Mouse (Mus musculus) B cell, adult 2 months (primary cell): ENCODE data around the gene Tspan9.

Experiments
- DNase-seq, 2 experiments: peaks; one replicate each; pipeline ENCODE4 v3.0.0; 2022

Gene Tspan9

GRCm38 (mm10) chr6:127974000-127974399 is 169.4 kb downstream of the Tspan9 start:
- DNase-seq, result no peak

GRCm38 (mm10) chr6:127973553-127973952 is 169.8 kb downstream of the Tspan9 start:
- no peak for DNase-seq

GRCm38 (mm10) chr6:127971931-127972330 is 171.5 kb downstream of the Tspan9 start:
- DNase-seq, result no peak

GRCm38 (mm10) chr6:127970848-127971247 is 172.5 kb downstream of the Tspan9 start:
- DNase-seq, result no peak

- peak; percentile 38 to 42 for DNase-seq
Observed at GRCm38 (mm10) chr6:127970120-127970519, 173.3 kb downstream of the Tspan9 start.

DNA sequence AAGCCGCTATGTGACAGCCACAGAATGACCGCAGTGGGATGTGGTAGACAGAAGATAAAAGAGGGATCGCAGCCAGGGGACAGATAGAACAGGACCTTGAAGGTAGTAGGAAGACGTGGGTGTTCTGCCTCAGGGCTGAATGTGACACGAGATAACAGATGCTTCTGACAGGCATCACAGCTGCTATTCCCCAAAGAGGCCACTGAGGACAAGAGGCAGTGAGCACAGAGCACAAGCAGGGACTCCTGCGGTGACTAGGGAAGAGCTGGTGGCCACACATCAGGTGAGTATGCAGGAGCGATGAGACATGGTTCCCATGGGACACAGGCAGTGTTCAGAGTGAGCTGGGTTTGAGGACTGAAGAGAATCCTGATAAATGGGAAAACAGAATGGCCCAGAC is 173.7 kb downstream of the Tspan9 start:
- no peak for DNase-seq

- no peak for DNase-seq
Observed at GRCm38 (mm10) chr6:127965497-127965896, 177.9 kb downstream of the Tspan9 start.

DNA sequence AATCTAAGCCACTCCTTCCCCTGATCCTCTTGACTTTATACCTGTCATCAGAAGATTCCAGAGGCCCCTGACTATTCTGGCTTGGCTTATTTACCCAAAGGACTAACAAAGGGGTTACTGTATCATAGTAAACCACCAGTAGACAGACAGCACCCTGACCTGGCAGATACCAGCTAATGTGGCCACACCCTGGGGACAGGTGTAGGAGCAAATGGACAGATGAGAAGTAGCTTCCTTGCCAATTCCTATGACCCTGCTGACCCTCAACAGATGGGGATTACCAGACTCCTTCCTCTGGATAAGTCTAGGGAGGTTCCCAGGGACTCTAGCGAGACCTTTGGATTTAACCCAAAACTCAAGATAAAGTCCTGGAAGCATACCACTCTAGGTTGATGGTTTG is 183.2 kb downstream of the Tspan9 start:
- no peak for DNase-seq

DNA sequence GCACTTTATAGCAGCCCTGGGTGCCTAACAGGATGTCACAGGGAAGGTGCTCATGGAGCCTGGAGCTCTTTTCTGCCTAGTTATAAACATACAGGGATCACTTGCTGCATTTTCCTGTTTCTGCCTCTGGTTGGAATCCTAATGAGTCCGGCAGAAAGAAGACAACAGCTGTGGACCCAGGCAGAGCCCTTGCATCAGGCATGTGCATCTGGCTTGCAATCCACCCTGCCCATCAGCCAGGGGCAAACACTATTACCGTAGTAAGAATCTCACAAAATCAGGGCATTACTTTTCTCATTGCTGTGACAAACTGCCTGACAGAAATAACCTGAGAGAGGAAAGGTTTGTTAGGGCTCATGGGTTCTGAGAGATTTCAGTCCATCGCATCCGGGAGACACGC is 187.2 kb downstream of the Tspan9 start:
- DNase-seq, result no peak

DNA sequence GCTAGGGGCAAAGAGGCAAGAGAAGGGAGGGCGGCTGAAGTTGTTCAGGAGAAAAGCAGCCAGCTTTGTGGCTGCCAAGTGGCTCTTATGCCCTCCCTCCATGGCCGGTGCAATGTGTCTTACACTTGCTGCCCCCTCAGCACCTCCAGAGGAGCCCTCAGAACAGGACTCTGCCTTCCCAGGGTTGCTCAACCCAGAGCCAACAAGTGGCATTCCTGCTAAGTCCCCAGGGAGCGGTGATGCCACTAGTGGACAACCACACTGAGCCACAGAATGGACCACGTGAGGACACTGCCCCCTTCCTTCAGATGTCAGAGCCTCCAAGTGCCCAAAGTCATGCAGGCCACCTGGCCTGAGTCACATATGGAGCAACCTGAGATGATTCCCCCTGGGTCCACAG is 190.3 kb downstream of the Tspan9 start:
- DNase-seq, result no peak

GRCm38 (mm10) chr6:127949885-127950284 is 193.5 kb downstream of the Tspan9 start:
- DNase-seq, result no peak

GRCm38 (mm10) chr6:127948656-127949055 is 194.7 kb downstream of the Tspan9 start:
- DNase-seq, result no peak

- peak; percentile 48 to 49 for DNase-seq
Observed at GRCm38 (mm10) chr6:127945725-127946124, 197.7 kb downstream of the Tspan9 start.

DNA sequence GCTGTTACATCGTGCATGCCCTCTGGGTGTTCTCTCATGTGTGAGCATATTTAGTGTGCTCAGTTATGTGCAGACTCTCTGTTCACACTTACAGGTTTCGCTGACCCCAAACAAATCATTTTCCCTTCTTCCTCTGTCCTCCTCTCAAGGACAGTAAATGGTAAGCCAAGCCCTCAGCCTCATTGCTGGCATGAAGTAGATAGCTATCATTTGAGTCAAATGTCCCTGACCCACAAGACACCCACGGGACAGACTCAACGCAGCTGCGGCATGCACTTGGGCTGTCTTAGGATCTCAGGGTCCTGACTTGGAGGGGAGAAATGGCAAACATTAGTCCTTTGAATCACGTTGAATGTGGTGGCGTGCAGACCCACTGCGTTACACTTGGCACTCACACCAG is 201.0 kb downstream of the Tspan9 start:
- no peak for DNase-seq

DNA sequence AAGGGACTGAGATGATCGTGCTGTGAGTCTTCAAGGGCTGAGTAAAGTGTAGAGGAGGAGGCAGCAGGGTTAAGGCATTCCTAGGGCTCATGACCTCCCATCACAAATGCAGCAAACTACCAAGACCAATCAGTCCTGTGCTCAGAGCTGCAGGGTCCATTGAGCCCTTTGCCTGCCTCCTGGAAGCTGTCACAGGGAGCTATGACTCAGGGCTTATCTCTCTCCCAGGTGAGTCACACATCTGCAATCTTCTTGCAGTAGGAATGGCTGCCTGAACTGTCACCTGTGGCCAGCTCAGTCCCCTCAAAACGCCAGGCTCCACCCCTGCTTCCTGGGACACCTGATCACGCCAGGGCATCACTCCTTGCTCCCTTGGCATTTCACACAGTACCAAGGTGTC is 208.3 kb downstream of the Tspan9 start:
- DNase-seq, result no peak

- DNase-seq, result no peak
Observed at GRCm38 (mm10) chr6:127933841-127934240, 209.6 kb downstream of the Tspan9 start.

DNA sequence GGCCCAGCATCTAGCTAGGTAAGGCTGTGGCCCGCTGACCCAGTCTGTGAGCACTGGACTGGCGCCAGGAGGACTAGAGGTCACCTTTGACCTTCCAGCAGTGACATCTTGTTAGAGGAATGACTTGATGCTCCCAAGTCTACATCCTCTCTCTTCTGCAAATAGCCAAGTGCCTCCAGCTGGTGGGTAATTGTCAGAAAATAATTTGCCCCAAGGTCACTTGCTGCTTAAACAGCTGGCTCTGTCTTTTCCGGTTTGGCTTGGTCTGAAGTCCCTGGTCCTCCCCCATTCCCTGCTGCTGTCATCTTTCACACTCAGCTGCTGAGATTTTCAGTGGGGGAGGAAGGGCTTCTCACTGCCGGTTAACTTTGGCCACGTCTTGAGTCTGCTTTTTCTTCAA is 210.7 kb downstream of the Tspan9 start:
- no peak for DNase-seq

DNA sequence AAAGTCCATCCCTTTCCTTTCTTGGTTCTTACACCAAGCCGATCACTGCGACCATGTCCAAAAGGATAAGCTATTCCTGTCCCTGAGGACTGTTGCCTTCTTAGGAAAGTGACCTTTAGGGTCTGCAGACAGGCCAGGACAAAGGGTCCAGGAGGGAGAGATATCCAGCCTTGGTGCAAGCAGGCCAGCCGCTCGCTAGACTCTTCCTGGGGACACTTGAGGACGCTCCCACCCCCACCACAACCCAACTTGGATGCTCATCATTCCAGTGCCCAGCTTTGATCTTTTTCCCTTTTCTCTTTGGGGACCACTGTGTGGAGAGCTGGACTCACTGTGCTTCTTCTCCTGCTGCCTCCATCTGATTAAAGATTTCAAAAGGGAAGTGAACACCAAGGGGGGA is 214.7 kb downstream of the Tspan9 start:
- DNase-seq, result no peak

DNA sequence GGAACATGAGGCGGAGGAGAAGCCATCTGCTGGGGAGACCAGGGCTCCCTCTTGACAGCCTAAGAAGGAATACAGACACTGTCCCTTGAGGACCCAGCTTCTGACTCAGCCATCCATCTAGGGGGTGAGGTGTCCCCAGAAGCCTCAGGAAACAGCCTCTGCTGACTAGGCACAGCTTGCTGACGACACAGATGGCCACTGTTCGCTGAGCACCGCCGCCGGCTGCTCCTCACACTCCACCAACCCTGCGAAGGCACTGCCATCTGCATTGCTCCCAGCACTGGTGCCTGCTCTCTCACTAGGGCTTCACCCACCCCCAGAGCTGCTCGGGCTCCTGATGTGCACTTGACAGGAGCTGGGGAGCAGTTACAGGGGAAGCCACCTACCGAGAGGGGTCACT is 217.5 kb downstream of the Tspan9 start:
- no peak for DNase-seq

GRCm38 (mm10) chr6:127924750-127925149 is 218.6 kb downstream of the Tspan9 start:
- DNase-seq, result no peak

DNA sequence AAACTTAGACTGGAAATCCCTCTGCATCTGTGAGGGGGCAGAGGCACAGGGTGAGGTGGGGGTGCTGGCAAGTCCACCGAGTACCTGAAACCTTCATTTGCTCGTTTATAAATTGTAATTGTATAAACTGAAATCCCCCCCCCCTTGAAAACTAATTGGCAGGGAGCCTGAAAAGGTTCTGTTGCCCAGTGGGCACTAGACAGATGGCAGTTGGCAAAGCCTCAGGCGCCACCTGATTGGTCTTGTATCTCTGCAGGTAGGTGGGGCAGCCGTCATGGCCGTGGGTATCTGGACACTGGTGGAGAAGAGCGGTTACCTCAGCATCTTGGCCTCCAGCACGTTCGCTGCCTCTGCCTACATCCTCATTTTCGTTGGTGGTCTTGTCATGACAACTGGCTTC is 220.1 kb downstream of the Tspan9 start:
- DNase-seq, result no peak

GRCm38 (mm10) chr6:127921996-127922395 is 221.4 kb downstream of the Tspan9 start:
- DNase-seq, result no peak

DNA sequence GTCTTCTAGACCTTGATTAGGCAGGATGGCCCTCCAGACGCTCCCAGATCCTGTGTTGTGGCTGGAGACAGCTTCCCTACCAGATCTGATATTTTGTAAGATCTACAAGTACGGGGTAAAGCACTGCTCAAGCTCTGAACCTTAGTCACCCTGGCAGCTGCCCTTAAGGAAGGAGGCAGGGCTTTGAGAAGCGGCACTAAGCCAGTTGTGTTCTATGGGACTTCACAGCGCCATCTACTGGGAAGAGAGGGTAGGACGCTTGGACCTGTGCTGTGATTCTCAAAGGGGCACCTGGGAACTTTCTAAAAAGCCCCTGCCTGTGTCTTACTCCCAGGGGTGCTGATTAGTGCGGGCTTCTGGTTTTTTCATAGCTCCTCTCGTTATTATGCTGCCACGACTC is 222.7 kb downstream of the Tspan9 start:
- DNase-seq, result peak; percentile 28 to 34

DNA sequence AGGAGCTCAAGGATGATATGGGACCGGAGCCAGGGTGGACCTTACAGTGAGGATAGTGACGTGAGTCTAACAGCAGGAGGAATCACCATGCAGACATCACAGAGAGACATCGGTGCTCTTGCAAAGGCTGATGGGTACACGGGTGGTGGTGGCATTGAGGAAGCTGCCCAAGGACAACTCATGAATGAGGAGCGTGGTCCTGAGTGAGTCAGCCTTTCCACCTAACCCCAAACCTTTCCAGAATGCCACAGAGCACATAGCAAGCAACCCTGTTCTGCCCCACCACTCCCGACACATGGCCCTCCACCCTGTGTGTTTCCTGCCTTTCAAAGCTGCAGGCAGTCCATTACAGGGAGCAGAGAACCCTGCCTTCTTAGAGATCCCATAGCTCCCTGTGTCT is 223.9 kb downstream of the Tspan9 start:
- DNase-seq, result no peak

DNA sequence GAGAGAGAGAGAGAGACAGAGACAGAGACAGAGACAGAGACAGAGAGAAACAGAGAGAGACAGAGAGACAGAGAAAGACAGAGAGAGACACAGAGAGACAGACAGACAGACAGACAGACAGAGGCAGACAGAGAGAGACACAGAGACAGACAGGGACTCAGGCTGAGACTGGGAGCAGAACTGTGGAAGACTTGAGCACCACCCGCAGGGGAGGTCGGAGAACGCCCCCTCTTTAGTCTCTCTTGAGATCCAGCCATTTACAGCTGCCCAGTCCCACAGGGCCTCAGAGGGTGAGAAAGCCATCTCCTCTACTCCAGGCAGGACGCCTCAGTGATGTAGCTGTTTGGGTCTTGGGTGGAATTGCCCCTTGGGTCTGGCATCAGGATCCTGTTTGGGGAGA is 225.7 kb downstream of the Tspan9 start:
- DNase-seq, result no peak

GRCm38 (mm10) chr6:127916993-127917392 is 226.4 kb downstream of the Tspan9 start:
- DNase-seq, result no peak
